Mouse (Mus musculus) megakaryocyte-erythroid progenitor cell, adult 5-6 weeks (primary cell): ENCODE measurements around the gene Gpr55. TPM values are rescaled to one million over a fixed set of nuclear protein-coding genes. Genes with fewer than 3 reads are reported as not detected.

Experiments
- ATAC-seq: replicated peaks from 2 replicates; pipeline ENCODE4 v1.8.0; 2016; ENCODE audit warnings: mild to moderate bottlenecking, inconsistent platforms; ENCODE audit not compliant: severe bottlenecking, poor library complexity, low FRiP score, low TSS enrichment
- total RNA-seq, 2 experiments: library from RNA; stranded (forward) in 1 of 2; stranded (reverse) in 1 of 2; fragments of 200-1000, 215-1000 nt in 1 of 2; fragments of >200 nt in 1 of 2; fragmentation: Nextera tagmentation in 1 of 2; gene quantifications; 2 replicates each; pipeline ENCODE4 v1.2.3; 2014 to 2017

The Gpr55 gene
- total RNA-seq, 2 experiments from 2014 or later, result not detected

DNA sequence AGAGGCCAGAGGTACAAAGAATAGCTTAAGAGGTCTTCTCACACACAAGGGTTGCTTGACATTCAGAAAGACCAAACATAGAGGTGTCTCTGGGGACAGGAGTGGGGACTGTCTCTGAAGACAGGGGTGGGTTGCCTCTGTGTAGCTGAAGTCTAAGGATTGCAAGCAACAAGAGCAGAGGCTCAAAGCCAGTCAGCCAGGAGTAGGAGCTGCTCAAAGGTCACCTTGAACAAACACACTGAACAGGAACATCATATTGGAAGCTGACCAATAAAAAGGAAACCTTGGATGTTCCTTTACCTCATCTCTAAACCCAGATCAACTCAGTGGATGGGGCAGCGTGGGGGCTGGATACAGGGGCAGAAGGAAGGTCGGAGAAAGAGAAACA, 924 bp downstream of the Gpr55 start:
- no peak for ATAC-seq

DNA sequence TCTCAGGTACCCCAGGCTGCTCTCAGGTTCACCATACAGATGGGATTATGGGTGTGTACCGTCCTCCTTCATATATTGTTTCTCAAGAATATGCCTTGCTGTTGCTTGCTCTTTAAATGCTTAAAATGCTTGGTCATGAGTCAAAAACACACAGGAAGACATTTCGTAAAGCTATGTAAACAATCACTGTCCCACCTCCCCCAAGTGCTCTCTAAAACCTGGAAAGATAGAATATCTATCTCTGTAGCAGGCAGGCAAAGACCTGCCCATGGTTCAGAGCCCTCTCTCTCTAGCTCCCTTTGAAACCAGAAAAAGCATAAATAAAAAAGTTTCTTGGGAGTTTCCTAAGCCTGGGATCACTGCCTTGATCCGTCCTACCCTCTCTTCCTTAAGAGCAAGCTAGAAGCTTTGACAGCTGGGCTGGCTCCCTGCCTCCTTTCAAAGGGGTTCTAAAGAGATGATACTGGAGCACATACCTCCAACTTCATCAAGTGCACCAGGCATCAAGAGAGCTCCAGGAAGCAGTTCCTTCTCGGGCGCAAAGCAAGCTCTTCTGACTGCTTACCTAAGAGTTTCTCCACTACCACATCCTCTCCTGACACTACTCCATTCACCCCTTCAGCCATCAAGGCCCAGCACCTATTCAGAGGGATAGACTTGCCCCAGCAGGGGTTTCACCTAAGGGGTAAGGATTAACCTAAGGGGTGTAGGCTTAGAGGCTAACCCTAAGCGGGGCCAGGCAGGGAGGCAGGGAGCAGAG, 1.5 kb downstream of the Gpr55 start:
- ATAC-seq, result no peak

DNA sequence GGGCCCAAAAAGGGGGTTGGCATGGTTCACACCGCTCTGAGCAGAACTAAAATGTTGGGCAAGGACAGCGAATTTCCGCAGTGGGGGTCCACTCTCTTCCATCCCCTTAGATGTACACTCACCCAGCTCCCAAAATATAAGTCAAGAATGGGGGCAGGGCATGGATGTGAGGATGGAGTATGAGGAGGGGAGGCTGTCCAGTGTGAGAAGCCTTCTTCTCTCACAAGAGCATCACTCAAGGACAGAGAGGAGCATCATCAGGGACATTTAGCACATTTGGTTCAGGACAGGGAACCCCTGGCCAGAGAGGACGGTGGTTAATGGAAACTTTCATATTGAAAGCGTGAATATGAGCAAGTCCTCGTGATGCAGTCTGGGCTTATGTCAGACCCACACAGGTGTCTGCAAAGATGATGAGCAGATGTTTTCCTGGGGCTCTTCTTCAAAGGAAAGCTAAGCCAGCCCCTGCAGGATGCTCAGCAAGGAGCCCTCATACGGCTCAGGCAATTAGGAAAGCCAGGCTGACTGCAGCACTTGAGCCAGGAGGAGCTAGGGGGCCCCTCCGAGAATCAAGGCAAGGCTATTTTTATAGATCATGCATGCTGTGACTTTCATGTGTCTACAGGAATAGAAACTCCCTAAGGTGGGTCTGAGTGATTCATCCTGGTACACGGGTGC, 2.7 kb downstream of the Gpr55 start:
- no peak for ATAC-seq

DNA sequence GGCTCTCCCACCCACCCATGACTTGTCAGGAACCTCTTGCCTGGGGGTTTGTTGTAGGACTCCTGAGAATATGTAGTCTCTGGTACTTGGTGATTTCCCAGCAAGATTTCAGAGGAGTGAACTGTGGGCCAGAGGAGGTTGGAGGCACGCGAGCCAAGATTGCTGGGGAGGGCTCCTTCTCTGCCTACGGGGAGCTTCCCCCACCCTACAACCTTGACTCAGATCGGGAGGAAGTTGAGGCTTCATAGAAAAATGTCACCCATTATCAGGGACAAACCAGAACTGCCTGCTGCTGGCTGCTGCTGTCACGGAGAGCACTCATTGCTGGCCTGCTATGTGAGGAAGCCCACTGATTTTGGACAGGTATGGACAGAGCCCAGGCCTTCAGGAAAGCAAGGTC, 3.5 kb downstream of the Gpr55 start:
- no peak for ATAC-seq

GRCm38 (mm10) chr1:85955150-85955549, 5.7 kb downstream of the Gpr55 start:
- no peak for ATAC-seq

- ATAC-seq, result no peak
Measured at GRCm38 (mm10) chr1:85949085-85949684, 11.6 kb downstream of the Gpr55 start.

GRCm38 (mm10) chr1:85942318-85942717, 18.5 kb downstream of the Gpr55 start:
- ATAC-seq, result no peak

GRCm38 (mm10) chr1:85937323-85937722, 23.5 kb downstream of the Gpr55 start:
- no peak for ATAC-seq

DNA sequence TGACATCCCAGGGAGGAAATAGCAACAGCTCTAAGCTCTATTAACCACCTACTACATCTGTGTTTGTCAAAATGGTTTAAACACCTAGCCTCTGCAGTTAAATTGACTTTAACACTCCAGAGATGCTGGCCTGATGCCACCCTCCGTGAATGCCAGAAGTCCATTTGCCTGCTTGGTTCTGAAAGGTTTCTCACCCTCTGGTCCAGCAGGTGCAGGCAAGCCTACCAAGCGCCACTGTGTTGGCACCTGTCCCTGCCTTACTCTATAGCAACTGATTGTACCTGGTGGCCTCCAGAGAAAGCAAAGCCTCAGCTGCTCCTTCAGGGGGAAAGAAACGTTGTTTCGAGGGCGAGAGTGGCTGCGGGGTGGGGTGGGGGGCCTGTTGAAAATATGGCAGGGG, 24.5 kb downstream of the Gpr55 start:
- no peak for ATAC-seq

DNA sequence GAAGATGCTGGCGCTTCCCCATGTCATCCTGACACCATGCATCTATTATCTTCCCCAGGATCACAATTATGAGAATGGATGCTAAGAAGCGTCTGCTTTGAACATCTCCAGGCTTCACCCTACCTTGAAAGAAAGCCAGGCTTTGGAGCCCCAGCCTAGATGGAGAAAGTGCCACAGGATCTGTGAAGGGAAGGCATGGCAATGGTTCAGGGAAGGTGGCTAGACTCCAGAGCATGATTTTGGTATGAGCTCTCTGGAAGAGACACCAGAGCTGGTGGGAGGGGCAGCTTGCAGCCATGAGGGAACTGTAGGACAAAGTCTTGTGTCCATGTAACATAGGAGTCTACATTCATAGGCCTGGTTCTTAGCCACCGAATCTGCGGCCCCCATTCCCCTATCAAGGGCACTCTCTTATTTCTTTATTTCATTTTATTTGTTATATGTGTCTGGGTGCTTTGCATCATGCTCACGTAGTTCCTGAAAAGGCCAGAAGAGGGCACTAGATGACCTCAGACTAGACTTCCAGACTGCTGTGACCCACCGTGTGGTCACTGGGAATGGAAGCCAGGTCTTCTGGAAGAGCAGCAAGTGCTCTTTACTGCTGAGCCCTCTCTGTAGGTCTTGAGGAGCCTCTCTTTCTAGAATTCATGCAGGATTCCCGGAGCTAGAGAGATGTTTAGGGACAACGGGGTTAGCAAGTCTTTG, 25.5 kb downstream of the Gpr55 start:
- ATAC-seq, result peak; percentile 27; the same call in 1 of the 2 replicates

DNA sequence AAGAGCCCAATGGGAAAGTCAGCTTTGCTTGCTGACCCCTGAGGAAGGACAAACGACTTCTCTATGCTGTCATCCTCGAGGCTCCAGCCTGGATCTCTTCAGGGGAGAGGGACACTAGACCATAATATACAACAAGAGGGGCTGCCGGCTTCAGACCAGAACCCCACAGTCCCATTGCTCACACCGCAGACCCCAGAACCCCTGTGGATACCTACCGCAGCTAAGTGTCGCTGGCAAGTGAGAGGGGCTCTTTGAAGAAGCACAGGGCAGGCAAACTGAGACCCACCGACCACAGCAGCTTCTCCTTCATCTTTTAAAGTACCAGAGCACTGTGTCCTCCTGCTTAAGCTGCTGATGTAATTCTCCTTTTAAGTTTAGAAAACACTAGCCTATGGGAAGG, 26.2 kb downstream of the Gpr55 start:
- ATAC-seq, result no peak

- ATAC-seq, result no peak
Measured at GRCm38 (mm10) chr1:85933631-85934465, 27.0 kb downstream of the Gpr55 start.

DNA sequence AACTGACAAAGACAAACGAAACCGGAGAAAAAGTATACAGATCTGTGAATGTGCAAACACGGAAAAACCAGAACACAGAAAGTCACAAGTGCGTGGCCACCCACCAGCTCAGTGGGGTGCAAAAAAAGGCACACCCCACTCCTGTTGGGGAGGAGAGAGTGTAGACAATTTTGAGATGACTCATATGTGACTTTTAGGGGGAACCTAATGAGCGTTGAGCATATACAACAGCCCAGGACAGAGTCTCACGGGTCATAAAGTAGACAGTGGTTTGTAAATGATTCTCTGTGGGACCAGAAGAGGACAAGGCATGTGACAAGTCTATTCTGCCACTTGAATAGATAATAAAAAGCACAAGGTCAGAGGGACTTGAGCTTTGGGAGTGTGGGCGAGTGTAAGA, 27.6 kb downstream of the Gpr55 start:
- ATAC-seq, result no peak

- ATAC-seq, result no peak
Measured at GRCm38 (mm10) chr1:85931170-85931569, 29.6 kb downstream of the Gpr55 start.

DNA sequence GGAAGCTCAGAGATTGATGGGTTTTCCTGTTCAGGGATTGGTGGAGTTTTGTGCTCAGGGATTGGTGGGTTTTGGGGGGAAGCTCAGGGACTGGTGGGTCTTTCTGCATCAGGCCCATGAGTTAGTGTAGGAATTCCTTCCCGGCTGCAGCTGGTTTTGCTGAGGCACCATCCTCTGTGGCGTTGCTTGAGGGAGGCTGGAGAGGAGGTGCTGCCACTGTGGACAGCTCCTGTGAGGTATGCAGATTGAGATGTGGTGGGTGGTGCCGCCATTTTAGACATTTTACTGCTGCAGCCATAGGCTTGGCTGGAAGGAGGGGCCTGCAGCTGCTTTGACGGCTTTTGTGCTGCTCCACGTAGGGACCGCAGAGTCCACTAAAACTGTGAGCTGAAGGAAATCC, 31.4 kb downstream of the Gpr55 start:
- no peak for ATAC-seq

- no peak for ATAC-seq
Measured at GRCm38 (mm10) chr1:85928688-85929065, 32.1 kb downstream of the Gpr55 start.

DNA sequence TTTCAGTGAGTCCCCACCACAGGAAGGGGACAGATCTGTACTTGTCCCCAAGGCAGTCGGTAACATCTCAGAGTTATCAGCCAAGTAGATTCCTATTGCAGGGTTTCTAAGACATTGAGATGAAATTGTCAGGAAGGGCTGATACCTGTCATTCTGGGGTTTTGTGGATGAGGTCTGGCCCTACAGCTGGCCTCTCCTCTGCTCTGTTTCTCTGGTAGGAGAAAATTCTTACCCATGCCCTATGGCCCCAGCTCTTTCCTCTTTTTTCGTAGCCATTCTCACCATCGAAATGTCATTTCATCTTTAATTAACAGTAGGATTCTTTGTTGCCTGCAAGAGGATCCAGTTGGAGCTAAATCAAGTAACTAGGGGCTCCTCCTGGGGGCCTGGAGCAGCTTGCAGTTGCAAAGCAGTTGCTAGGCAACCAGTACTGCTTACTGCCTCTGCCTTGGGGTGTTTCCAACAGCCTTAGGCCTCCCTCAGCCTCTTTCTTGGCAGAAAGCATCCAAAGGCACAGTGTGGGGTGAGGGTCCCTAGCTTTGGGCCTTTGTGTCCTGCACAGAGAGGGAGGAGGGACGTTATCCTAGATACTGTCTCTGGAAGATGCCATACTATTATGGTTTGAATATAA, 32.6 kb downstream of the Gpr55 start, which contains the start of gene 4933407L21Rik:
Gene 4933407L21Rik (plus strand): TSS at position 427 of the 631 bp plus-strand sequence.
- no peak for ATAC-seq

DNA sequence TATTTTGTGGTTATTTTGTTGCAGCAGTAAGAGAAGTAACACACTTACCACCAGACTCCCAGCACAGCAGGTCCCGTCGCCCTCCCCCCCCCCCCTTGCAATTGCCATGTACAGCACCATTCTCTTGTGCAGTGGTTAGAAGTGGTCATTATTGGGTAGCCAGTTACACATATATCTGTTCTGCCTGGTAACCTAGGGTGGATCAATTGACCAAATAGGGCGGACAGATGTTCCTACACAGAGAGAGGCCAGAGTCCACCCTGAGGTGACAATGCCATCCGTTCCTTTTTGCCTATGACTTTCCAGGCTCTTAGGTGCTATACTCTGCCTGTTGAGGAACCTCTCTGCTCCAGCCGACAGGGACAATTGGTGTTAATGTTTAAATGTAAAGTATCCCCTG, 35.6 kb downstream of the Gpr55 start:
- no peak for ATAC-seq

DNA sequence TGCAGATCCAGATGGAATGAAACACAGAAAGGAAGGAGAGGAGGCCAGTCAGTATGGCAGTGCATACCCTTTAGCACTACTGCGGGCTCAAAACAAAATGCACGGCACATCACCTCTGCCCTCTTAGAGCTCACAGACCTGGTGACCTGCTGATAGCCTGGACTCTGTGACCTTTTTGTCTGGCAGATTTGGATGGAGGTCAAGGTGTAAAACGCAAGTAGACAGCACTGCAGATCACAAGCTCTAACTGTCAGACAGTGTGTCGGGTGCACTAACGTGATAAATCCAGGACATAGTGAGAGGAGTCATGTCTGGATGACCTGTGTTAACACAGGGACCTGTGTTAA, 38.0 kb downstream of the Gpr55 start:
- ATAC-seq, result no peak
